8 mouse cellular contexts compared by ENCODE assay signal in the genomic region with DNA sequence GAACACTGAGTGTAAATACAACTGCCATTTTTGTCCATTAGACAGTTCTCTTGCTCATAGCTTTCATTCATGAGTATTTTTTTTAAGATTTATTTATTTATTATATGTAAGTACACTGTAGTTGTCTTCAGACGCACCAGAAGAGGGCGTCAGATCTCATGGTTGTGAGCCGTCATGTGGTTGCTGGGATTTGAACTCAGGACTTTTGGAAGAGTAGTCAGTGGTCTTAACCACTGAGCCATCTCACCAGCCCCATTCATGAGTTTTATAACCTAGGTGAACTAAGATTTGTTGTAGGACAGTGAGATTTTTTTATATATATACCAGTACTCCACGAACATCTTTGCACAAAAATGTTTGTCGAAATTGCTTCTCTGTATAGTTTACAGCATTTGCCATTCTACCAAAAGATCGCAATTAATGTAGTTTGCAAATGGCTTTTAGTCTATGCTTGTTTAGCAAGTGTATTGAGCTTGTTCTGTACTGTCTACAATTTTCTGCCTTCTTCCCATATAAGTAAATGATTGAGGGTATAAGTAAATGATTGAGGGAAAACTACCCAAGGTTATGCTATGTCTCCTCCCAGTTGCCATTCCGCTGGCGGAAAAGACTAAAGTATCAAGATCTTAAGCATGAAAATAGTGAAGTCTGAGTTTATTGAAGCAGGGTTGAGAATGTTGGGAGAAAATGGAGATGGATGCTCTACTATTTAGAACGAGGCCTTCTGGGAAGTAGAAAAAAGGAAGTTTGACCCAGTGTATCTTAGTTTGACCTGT. TPM values are rescaled to one million over a fixed set of nuclear protein-coding genes. Genes with fewer than 3 reads are reported as not detected.
DNase-seq lines count a peak whose midpoint lies in the region; ATAC-seq and TF ChIP-seq lines count a peak whose summit lies in the region.
"Had no signal": no experiment of that assay in that cellular context is flagged by ENCODE, and none has a peak within 500 bp of the region (broad histone marks: within the 10 kb centered on the region; RNA-seq: fewer than 3 reads in every experiment).

No protein-coding gene starts in this region.

- peaks cover 5% of the 10 kb centered on the region; the same call in 1 of the 2 replicates for H3K4me1 ChIP-seq in kidney, adult 2 months (ENCODE audit: control insufficient read depth, insufficient read depth, low read length)
- H3K4me1 ChIP-seq in MEL (ENCODE audit: control insufficient read depth in 1 of 2, insufficient read depth in 2 of 2, low read length in 2 of 2): peaks cover 4% of the 10 kb centered on the region in 2 experiments; a peak in 2 of 4 replicates
- peaks cover 27% of the 10 kb centered on the region for H3K4me1 ChIP-seq in hindbrain, embryonic 15.5 days (replicated peaks)
- H3K4me1 ChIP-seq in limb, embryonic 13.5 days: peaks cover 26% of the 10 kb centered on the region

- H3K4me3 ChIP-seq in kidney, adult 2 months (ENCODE audit: insufficient read depth, low read depth, low read length): no peak overlapping the region
- no peak overlapping the region; a peak in 1 of 4 replicates for H3K4me3 ChIP-seq in MEL (ENCODE audit: control insufficient read depth in 1 of 2, insufficient read depth in 1 of 2, low read depth in 2 of 2, low read length in 2 of 2)
- H3K4me3 ChIP-seq in hindbrain, embryonic 15.5 days: no peak overlapping the region
- H3K4me3 ChIP-seq in limb, embryonic 13.5 days: no peak overlapping the region

- 57% methylated on average over 9 of the region's 9 CpGs for whole genome bisulfite sequencing in kidney, adult 2 months
- 90% methylated on average over 9 of the region's 9 CpGs for WGBS in hindbrain, embryonic 15.5 days
- 91% methylated on average over 9 of the region's 9 CpGs for WGBS in limb, embryonic 13.5 days

- H3K36me3 ChIP-seq in kidney, adult 2 months (ENCODE audit: control insufficient read depth, insufficient read depth, low read length): peaks cover 3% of the 10 kb centered on the region; the same call in 1 of the 2 replicates
- H3K36me3 ChIP-seq in MEL (ENCODE audit: control insufficient read depth in 1 of 2, insufficient read depth in 2 of 2, low read length in 2 of 2): peaks cover 13 to 21% of the 10 kb centered on the region in 2 experiments
- peaks cover 7% of the 10 kb centered on the region for H3K36me3 ChIP-seq in hindbrain, embryonic 15.5 days
- peaks cover 13% of the 10 kb centered on the region for H3K36me3 ChIP-seq in limb, embryonic 13.5 days

- no peaks in the 10 kb centered on the region for H3K9me3 ChIP-seq in MEL (replicated peaks; ENCODE audit: insufficient read depth, low read length)
- H3K9me3 ChIP-seq in hindbrain, embryonic 15.5 days: no peaks in the 10 kb centered on the region
- H3K9me3 ChIP-seq in limb, embryonic 13.5 days: no peaks in the 10 kb centered on the region

- H3K4me2 ChIP-seq in hindbrain, embryonic 15.5 days: no peak overlapping the region
- H3K4me2 ChIP-seq in limb, embryonic 13.5 days (replicated peaks): no peak overlapping the region

- no peak for TF ChIP-seq RAD21 in MEL (IDR thresholded peaks at IDR 0.05; ENCODE audit: low read depth, low read length)

- H3K27me3 ChIP-seq in kidney, adult 2 months (replicated peaks; ENCODE audit: control insufficient read depth, insufficient read depth, low read length): no peaks in the 10 kb centered on the region
- no peaks in the 10 kb centered on the region for H3K27me3 ChIP-seq in MEL (ENCODE audit: control insufficient read depth in 1 of 2, insufficient read depth in 2 of 2, low read length in 2 of 2)
- H3K27me3 ChIP-seq in hindbrain, embryonic 15.5 days: no peaks in the 10 kb centered on the region
- no peaks in the 10 kb centered on the region for H3K27me3 ChIP-seq in limb, embryonic 13.5 days

- DNase-seq in kidney, adult 2 months: peak; percentile 63
- no peak for DNase-seq in kidney, adult 18-20 months
- DNase-seq in MEL (ENCODE audit: low read depth, low spot score) (peak; percentile 56), adipocyte (ENCODE audit: low spot score) (no peak)
- DNase-seq in spleen, adult 12 weeks (ENCODE audit: low spot score): no peak
- DNase-seq: cerebellum, adult 18-20 months had no signal

- no peak for TF ChIP-seq EP300 in MEL (IDR thresholded peaks at IDR 0.05; ENCODE audit: low read depth in 1 of 2, low read length in 2 of 2)

- ATAC-seq in hindbrain, embryonic 15.5 days (ENCODE audit: low FRiP score, low read depth): no peak
- no peak for ATAC-seq in limb, embryonic 13.5 days (ENCODE audit: low FRiP score, low read depth)

- TF ChIP-seq POLR2A in kidney, adult 2 months (IDR thresholded peaks at IDR 0.05; ENCODE audit: low read depth, low read length): no peak
- no peak for TF ChIP-seq POLR2A in MEL (IDR thresholded peaks at IDR 0.05; ENCODE audit: control insufficient read depth in 1 of 2, insufficient read depth in 1 of 2, low read depth in 1 of 2, low read length in 2 of 2, poor library complexity in 1 of 2)

- H3K9ac ChIP-seq in MEL (ENCODE audit: control insufficient read depth, low read depth, low read length, poor library complexity, severe bottlenecking): peak overlapping the region; percentile 94
- no peak overlapping the region for H3K9ac ChIP-seq in hindbrain, embryonic 15.5 days
- H3K9ac ChIP-seq in limb, embryonic 13.5 days: no peak overlapping the region

- no peak for TF ChIP-seq CTCF in kidney, adult 2 months (conservative IDR thresholded peaks at IDR 0.05; ENCODE audit: insufficient read depth, insufficient read length, low read depth, low read length)
- TF ChIP-seq CTCF in MEL (IDR thresholded peaks at IDR 0.05 in 2 of 3, conservative IDR thresholded peaks at IDR 0.05 in 1 of 3; ENCODE audit: control insufficient read depth in 1 of 3, insufficient read depth in 1 of 3, low read depth in 2 of 3, low read length in 3 of 3, poor library complexity in 1 of 3, severe bottlenecking in 1 of 3): no peak

- H3K79me2 ChIP-seq in MEL (ENCODE audit: control insufficient read depth, insufficient read depth, low read length, poor library complexity): peaks cover 27% of the 10 kb centered on the region

- H3K27ac ChIP-seq in kidney, adult 2 months (ENCODE audit: insufficient read depth, low read depth, low read length): peak overlapping the region; percentile 91
- peak overlapping the region; percentile 97 for H3K27ac ChIP-seq in MEL (ENCODE audit: control insufficient read depth, low read depth, low read length)
- H3K27ac ChIP-seq in hindbrain, embryonic 15.5 days (replicated peaks): 0 out of 2 replicates have a peak overlapping the region, but pooled peaks have one; percentile 89
- 0 out of 2 replicates have a peak overlapping the region, but pooled peaks have one; percentile 93 for H3K27ac ChIP-seq in limb, embryonic 13.5 days

TF ChIP-seq in MEL, 35 proteins besides CTCF, POLR2A, EP300 and RAD21:
- TF ChIP-seq NELFE (IDR thresholded peaks at IDR 0.05; ENCODE audit: low read depth, low read length): no peak
- TF ChIP-seq MAX (IDR thresholded peaks at IDR 0.05; ENCODE audit: low read length): no peak
- no peak for TF ChIP-seq ZKSCAN1 (IDR thresholded peaks at IDR 0.05; ENCODE audit: low read depth, low read length)
- TF ChIP-seq POLR2AphosphoS5 (IDR thresholded peaks at IDR 0.05; ENCODE audit: borderline replicate concordance, low read depth, low read length): no peak
- no peak for TF ChIP-seq GABPA (IDR thresholded peaks at IDR 0.05; ENCODE audit: low read depth, low read length)
- no peak for TF ChIP-seq USF2 (IDR thresholded peaks at IDR 0.05; ENCODE audit: borderline replicate concordance in 1 of 2, insufficient read depth in 1 of 2, low read depth in 1 of 2, low read length in 2 of 2)
- TF ChIP-seq POLR2AphosphoS2 (IDR thresholded peaks at IDR 0.05; ENCODE audit: low read length): no peak
- no peak for TF ChIP-seq BHLHE40 (IDR thresholded peaks at IDR 0.05; ENCODE audit: borderline replicate concordance, low read depth, low read length)
- TF ChIP-seq ZMIZ1 (IDR thresholded peaks at IDR 0.05; ENCODE audit: low read depth, low read length): no peak
- TF ChIP-seq TBP (IDR thresholded peaks at IDR 0.05; ENCODE audit: low read depth, low read length): no peak
- TF ChIP-seq MAZ (IDR thresholded peaks at IDR 0.05; ENCODE audit: low read depth, low read length): no peak
- no peak for TF ChIP-seq NRF1 (IDR thresholded peaks at IDR 0.05; ENCODE audit: insufficient read depth, low read depth, low read length, poor library complexity, severe bottlenecking)
- no peak for TF ChIP-seq ELF1 (IDR thresholded peaks at IDR 0.05; ENCODE audit: low read depth, low read length)
- no peak for TF ChIP-seq MYB (IDR thresholded peaks at IDR 0.05; ENCODE audit: low read depth, low read length)
- TF ChIP-seq KAT2A (conservative IDR thresholded peaks at IDR 0.05; ENCODE audit: low read depth, low read length): no peak
- TF ChIP-seq TAL1 (IDR thresholded peaks at IDR 0.05; ENCODE audit: low read length): no peak
- no peak for TF ChIP-seq TCF12 (IDR thresholded peaks at IDR 0.05; ENCODE audit: low read depth, low read length)
- no peak for TF ChIP-seq SIN3A (IDR thresholded peaks at IDR 0.05; ENCODE audit: low read length)

RNA-seq across cellular contexts. Expression of a gene that starts 1.2 kb away (rescaled TPM):
- polyA plus RNA-seq in kidney, adult 2 months (2012; rRNA removed): 32.7 and 39.0 TPM in 2 replicates
- 45.4 and 47.5 TPM in 2 replicates for total RNA-seq in MEL (2012; rRNA removed)
- 10 to 100 TPM in 1 of 2 experiments, not detected in 1; 63.5 TPM for polyA plus RNA-seq in MEL (2012; ENCODE audit: insufficient read depth in 1 of 2, insufficient read length in 2 of 2, low read depth in 1 of 2, low replicate concordance in 2 of 2, missing spikeins in 1 of 2)
- polyA plus RNA-seq in hindbrain, embryonic 15.5 days (2015; fragmentation: Nextera tagmentation; extraction: Ambion mirVana): 66.3 and 71.4 TPM in 2 replicates
- polyA plus RNA-seq in limb, embryonic 13.5 days (2015; fragmentation: Nextera tagmentation; extraction: Ambion mirVana): 60.1 TPM in 2 replicates

RNA-seq across cellular contexts. Expression of a gene that starts 55.7 kb away (rescaled TPM):
- 17.9 and 21.2 TPM in 2 replicates for polyA plus RNA-seq in kidney, adult 2 months (2012; rRNA removed)
- total RNA-seq in MEL (2012; rRNA removed): 73.9 and 77.3 TPM in 2 replicates
- polyA plus RNA-seq in MEL (2012; ENCODE audit: insufficient read depth in 1 of 2, insufficient read length in 2 of 2, low read depth in 1 of 2, low replicate concordance in 2 of 2, missing spikeins in 1 of 2): 100 to 1,000 TPM; 124 to 375 TPM
- 232 and 242 TPM in 2 replicates for polyA plus RNA-seq in hindbrain, embryonic 15.5 days (2015; fragmentation: Nextera tagmentation; extraction: Ambion mirVana)
- polyA plus RNA-seq in limb, embryonic 13.5 days (2015; fragmentation: Nextera tagmentation; extraction: Ambion mirVana): 318 and 324 TPM in 2 replicates

Comparison
In these comparisons a context has a peak if more than half of its experiments do, and no peak if none do; other contexts are left out.
1. DNase-seq: peak in kidney, adult 2 months (single experiment) and MEL (single experiment); none in kidney, adult 18-20 months (single experiment), spleen, adult 12 weeks (single experiment) and adipocyte (single experiment).
2. Peak in every context shown above with its lines, with median percentiles within 50 percentile points of each other: H3K27ac ChIP-seq.